Mouse (Mus musculus): ENCODE data around the gene Zfp62.
"Not testable (repeated sequence)": the region's sequence is repeated elsewhere in the genome, so short reads cannot be mapped to it uniquely, and the experiment has no call there.

Zfp62 gene

DNA sequence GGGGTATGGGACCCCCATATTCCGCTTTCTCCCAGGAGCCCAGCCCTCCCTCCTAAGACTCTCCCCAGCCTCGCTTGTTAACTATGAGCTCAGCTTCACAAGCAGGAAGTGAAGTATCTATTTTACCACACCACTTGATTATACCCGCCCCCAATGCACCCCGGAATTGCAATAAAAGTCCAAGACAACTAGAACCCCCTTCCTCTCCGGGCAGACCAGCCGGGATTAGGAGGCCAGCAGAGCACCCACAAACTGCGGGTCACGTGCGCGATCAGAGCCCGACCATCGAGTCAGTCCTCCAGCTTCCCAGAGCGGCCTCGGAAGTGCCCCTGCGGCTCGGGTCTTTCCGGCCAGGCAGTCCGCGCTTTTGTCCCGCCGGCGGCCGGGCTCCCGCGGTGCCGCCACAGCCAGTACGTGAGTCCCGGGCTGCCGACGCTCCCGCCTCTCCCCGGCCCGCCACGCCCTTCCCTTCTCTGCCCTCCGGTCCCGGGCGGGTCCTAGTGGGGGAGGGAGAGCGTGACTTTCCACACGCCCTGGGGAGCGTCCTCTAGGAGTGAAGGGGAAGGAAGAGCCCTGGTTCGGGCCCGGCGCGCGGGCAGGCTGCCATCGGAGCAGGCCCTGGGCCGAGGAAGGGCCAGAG, at the start of gene Zfp62:
Gene Zfp62 (plus strand): TSS at position 164 of the 640 bp plus-strand sequence.
- peak; percentile 95 for DNase-seq (ENCODE audit: extremely low spot score)

DNA sequence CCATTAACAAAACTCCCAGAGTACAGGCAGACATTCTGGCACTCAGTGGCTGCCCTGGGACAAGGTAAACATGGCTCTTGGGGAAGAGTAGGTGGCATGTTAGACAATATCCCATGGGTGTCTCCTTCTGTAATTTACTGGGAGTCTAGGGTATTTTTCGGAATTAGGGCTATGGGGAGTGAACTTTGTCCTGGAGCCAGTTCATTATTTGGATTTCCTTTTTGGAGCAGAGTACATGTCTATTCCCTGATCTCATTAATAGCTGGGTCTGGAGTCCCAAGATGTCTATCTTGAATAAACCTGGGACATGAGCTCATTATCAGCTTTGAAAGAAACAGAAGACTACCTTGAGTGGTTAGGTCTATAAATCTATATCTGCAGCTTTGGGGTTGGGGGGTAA, 49.0 kb upstream of the Zfp62 start, which contains the start of gene Olfr1394:
Gene Olfr1394 (plus strand): TSS at position 301 of the 400 bp plus-strand sequence.
- DNase-seq (ENCODE audit: extremely low spot score) = no peak

DNA sequence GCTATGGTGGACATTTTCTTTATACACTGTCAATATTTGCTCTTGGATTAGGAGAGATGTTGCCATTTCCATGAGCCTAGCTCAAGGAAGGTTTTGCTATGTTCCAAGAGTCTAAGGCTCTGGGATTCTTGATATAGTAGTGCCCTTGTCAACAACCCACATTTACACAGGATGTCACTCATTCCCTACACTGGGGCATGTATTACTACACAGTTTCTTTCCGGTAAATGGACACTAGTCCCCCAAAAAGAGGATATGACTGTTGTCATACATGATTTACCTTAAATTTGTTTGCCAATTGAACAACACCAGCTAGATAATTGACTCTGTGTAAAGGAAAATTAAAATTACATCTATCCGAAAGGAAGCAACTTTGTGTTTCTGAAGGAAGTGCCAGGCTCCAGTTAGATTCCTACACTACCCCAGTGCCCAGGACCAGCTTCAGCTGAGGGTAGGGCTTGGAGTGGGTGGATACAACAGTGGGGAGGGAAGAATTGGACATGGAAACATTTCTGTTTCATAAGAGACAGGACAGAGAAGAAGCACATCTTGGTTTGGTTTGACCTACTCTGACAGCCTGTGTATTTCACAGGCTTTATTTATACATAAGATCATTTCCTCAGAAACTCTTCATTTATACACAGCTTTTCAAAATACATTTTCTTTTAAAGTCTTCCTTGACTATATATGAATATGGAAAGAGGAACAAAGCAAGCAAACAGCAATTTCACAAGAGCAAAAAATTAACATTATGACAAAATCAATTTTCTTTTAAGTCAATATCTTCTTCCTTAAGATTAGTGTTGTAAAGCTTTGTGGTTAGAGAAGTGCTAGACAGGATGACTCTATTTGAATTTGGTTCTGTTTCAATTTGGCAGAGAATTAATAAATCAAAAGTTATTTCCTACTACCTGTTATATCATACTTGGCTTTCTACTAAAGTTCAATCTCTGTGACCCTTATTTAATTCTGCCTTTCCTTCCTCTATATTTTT, 46.0 kb upstream of the Zfp62 start:
- DNase-seq (ENCODE audit: extremely low spot score) = no peak

- peak; percentile 46 for DNase-seq (ENCODE audit: extremely low spot score)
Measured at GRCm38 (mm10) chr11:49168839-49169611, 34.1 kb upstream of the Zfp62 start.

DNA sequence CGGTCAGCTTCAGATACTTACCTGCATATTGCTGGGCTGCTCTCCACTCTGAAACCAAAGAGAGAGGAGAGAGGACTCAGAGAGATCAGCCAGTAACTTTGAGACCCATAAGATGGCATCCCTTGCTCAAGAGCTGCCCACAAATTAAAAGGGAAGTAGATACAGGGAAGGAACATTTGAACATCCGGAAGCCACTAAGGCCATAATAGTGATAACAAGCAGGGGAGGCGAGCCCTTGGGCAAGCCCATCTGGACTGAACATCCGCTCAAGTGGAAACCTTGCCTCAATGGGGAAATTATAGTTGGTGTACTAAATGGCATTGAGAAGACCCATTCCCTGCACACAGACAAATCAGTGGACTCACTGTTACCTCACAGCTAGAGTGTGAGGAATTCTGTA, 32.5 kb upstream of the Zfp62 start:
- DNase-seq (ENCODE audit: extremely low spot score) = no peak

- no peak for DNase-seq (ENCODE audit: extremely low spot score)
Measured at GRCm38 (mm10) chr11:49175345-49175744, 27.7 kb upstream of the Zfp62 start.

DNA sequence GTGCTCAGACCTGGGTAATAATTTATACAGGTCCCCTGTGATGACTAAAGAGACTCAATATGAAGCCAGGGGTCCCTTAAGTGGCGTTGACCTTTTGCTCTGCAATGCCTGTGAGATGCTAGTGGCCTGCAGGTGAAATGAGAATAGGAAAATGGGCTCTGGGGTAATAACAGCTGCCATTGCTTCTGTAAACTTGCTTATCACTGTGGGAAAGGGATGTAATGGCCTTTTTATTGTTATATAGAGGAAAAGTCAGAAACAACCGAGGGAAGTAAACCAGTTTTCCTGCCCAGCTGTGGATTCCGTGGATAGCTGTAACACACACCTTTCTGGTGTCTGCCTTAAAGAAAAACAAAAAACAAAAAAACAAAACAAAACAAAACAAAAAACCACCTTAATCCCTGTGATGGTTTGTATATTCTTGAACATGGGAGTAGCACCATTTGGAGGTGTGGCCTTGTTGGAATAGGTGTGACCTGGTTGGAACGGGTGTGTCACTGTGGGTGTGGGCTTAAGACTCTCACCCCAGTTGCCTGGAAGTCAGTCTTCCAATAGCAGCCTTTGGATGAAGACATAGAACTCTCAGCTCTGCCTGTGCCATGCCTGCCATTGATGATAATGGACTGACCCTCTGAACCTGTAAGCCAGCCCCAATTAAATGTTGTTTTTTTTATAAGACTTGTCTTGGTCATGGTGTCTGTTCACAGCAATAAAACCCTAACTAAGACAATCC, 26.9 kb upstream of the Zfp62 start:
- DNase-seq (ENCODE audit: extremely low spot score) = not testable (repeated sequence)

GRCm38 (mm10) chr11:49183172-49183571, 19.9 kb upstream of the Zfp62 start:
- DNase-seq (ENCODE audit: extremely low spot score) = no peak

DNA sequence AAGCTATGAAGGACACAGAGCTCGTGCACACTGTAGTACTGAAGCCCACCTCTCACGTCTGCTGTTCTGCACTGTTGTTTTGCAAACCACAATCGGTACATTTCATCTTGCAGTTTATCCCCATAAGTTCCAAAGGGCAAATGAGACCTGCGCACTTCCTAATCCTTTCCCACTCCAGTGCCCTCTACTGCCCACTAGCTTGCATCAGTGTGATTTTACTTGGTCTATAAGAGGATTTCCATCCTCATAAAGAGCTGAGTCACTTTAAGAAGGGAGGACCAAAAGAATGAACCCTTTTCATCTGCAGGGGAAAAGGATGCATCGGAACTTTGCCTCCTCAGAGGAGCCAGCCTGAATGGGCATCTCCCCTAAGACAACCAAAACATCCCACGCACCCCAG, 16.6 kb upstream of the Zfp62 start:
- no peak for DNase-seq (ENCODE audit: extremely low spot score)

GRCm38 (mm10) chr11:49186955-49187488, 16.1 kb upstream of the Zfp62 start, which contains the start of gene Btnl9:
Gene Btnl9, minus strand, starts transcription at chr11:49187159.
- DNase-seq (ENCODE audit: extremely low spot score) = no peak

GRCm38 (mm10) chr11:49187701-49188100, 15.4 kb upstream of the Zfp62 start:
- no peak for DNase-seq (ENCODE audit: extremely low spot score)

- peak; percentile 29 for DNase-seq (ENCODE audit: extremely low spot score)
Measured at GRCm38 (mm10) chr11:49189737-49190136, 13.4 kb upstream of the Zfp62 start.

GRCm38 (mm10) chr11:49191083-49191482, 12.0 kb upstream of the Zfp62 start:
- no peak for DNase-seq (ENCODE audit: extremely low spot score)

GRCm38 (mm10) chr11:49194771-49195170, 8.3 kb upstream of the Zfp62 start:
- not testable (repeated sequence) for DNase-seq (ENCODE audit: extremely low spot score)

DNA sequence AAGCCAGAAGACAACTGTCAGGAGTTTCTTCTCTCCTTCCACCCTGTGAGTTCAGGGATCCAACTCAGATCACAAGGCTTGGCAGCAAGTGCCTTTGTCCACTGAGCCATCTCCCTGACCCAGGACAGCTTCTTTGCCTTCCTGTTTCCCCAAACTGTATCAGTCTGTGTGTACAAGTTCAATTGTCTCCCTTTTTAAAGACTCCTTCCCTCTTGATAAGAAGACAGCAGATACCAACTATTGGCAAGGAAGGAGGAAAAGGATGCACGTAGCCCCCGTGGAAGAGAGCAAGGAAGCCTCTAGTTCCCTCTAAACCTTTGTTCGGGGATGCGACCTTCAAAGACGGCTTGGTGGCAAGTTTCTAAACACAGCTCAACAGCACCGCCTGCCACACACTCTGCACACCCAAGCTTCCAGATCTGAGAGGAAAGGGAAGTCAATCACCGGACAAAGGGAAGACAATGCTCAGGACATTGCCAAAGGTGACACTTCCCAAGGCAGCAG, 7.2 kb upstream of the Zfp62 start:
- no peak for DNase-seq (ENCODE audit: extremely low spot score)

- DNase-seq (ENCODE audit: extremely low spot score) = no peak
Measured at GRCm38 (mm10) chr11:49200666-49201065, 2.4 kb upstream of the Zfp62 start.

DNA sequence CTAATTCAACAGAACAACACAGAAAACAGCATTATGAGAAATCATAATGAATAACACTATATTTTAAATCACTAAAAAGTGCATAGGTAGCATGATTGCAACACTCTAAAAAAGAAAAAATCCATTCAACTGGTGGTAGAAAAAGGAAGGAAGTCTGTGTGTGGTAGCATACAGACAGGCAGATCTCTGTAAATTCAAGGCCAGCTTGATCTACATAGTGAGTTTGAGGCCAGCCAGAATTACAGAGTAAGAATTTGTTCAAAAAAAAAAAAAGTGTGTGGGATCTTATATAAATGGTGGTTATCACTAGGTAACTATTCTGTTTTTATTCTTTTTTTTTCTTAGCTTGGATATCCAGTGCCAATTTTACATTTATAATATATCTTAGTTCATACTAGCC, 1.9 kb upstream of the Zfp62 start:
- DNase-seq (ENCODE audit: extremely low spot score) = no peak

DNA sequence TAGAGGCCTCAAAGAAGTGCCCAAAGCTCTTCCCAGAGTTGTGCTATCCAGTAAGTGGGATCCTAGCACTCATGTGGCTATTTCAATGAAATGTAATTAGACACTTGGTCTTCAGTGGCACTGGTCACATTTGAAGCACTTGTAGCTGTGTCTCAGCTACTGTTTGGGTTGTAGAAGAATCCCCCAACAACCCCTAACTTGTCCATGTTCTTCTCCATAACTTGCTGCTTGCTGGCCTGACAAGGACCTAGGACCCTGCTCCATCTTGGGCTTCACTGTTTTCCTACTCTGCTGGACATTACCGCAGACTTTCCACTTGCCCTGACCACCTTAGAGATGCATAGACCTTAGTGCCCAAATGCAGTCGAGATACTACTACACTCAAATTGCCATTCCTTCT, 1.0 kb upstream of the Zfp62 start:
- DNase-seq (ENCODE audit: extremely low spot score) = no peak

- no peak for DNase-seq (ENCODE audit: extremely low spot score)
Measured at GRCm38 (mm10) chr11:49202523-49203061, 500 bp upstream of the Zfp62 start.

DNA sequence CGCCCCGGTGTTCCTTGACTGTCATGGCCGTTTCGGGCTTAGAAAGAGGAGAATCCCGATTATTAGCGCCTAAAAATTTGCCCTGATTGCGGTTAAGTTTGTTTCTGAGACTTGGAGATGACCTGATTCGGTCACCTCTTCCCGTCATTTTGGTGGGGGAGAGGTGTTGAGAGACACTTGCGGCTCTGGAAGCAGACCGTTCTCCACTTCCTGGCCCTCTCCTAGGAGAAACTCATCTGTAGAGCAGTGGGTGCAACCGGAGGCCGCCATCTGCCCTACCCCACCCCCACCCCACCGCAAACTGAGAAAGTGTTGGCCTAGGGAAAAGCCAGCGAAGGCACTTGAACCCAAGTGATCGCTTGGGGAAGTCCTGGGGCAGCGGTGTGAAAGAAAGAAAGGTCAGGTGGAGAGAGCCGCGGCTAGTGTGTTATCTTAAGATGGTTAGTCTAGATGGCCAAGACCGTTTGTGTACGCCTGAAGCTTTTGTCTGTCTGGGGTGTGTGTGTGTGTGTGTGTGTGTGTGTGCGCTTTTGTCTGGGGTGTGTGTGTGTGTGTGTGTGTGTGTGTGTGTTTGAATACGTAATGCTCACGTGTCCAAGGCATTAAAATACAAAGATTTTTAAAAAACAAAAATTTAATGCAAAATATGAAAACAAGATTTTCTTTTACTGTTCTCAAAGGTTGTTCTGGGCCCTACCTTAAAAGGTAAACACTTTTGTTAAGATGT, 842 bp downstream of the Zfp62 start:
- peak; percentile 75 for DNase-seq (ENCODE audit: extremely low spot score)
